Mouse (Mus musculus) G1E (cell line): ENCODE results near the gene Cep170b. TPM values are rescaled to one million over a fixed set of nuclear protein-coding genes. Genes with fewer than 3 reads are reported as not detected.

Experiments used
- ATAC-seq: 2 replicates; pipeline ENCODE4 v1.8.0; 2016; ENCODE audit warnings: mild to moderate bottlenecking; ENCODE audit not compliant: insufficient number of reproducible peaks, poor library complexity, low FRiP score, severe bottlenecking; ENCODE audit errors: extremely low read depth
- DNase-seq: peaks from one replicate; pipeline ENCODE4 v3.0.0; 2012; ENCODE audit warnings: low spot score
- H3K27me3 ChIP-seq: 2 replicates; pipeline ENCODE4 v1.6.1; 2012; ENCODE audit warnings: mild to moderate bottlenecking, low read length, inconsistent platforms; ENCODE audit not compliant: insufficient read depth
- H3K36me3 ChIP-seq: replicated peaks from 2 replicates; pipeline ENCODE3; 2012; ENCODE audit warnings: mild to moderate bottlenecking, inconsistent platforms
- H3K4me1 ChIP-seq: 2 replicates; pipeline ENCODE4 v1.6.1; 2012; ENCODE audit warnings: low read depth, low read length, inconsistent platforms, mixed read lengths; ENCODE audit not compliant: insufficient read depth
- H3K4me3 ChIP-seq: 2 replicates; pipeline ENCODE4 v1.5.1; 2012; ENCODE audit warnings: low read depth, mild to moderate bottlenecking, inconsistent platforms, low read length, moderate library complexity, mixed read lengths
- H3K9me3 ChIP-seq: replicated peaks from 2 replicates; pipeline ENCODE4 v1.6.1; 2012; ENCODE audit warnings: inconsistent platforms
- CTCF ChIP-seq: IDR thresholded peaks from 2 replicates; pipeline ENCODE4 v1.5.1; 2012; ENCODE audit warnings: low read depth, low read length, inconsistent platforms, mixed read lengths
- GATA1 ChIP-seq: IDR thresholded peaks from 2 replicates; pipeline ENCODE4 v1.6.1; 2012; ENCODE audit warnings: borderline replicate concordance, low read length, inconsistent platforms, mixed read lengths
- GATA2 ChIP-seq: IDR thresholded peaks from 2 replicates; pipeline ENCODE4 v1.6.1; 2012; ENCODE audit warnings: low read depth, low read length, inconsistent platforms, borderline replicate concordance
- POLR2AphosphoS5 ChIP-seq: IDR thresholded peaks from 2 replicates; pipeline ENCODE4 v1.6.1; 2012; ENCODE audit warnings: low read depth, low read length, inconsistent platforms; ENCODE audit not compliant: insufficient replicate concordance
- TAL1 ChIP-seq: conservative IDR thresholded peaks from 2 replicates; pipeline ENCODE4 v1.6.1; 2012; ENCODE audit warnings: low read depth, low read length, inconsistent platforms, mixed read lengths
- polyA plus RNA-seq: library from polyadenylated mRNA; stranded (reverse); fragments of >175 nt; gene quantifications from 2 replicates; pipeline ENCODE4 v1.2.3, GENCODE M21; 2012
- total RNA-seq, 2 experiments: library from RNA; stranded (forward) in 1 of 2; stranded (reverse) in 1 of 2; fragments of 200-1000 nt in 1 of 2; fragments of >200 nt in 1 of 2; fragmentation: Nextera tagmentation in 1 of 2; gene quantifications; 2 replicates each; pipeline ENCODE4 v1.2.3; 2014 to 2017

Cep170b gene
- total and polyA plus RNA-seq, 3 experiments = 0.87 TPM; not detected in 2

DNA sequence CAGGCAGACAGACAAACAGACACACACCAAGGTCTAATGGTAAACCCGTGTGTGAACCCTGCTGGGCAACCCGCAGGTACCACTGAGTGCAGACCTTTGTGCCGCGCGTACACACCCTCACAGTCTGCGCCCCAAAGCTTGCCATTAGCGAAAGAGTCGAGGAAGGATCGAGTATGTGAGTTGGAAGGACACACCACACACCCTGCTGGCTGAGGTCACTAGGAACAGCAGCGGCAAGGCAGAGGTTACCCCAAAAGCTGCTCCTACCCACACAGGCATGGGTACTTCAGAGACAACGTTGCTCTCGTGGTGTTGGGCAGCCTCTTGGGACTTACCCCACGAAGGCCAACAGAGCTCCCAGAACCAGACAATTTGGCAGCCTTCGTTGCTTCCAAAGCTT lies 52.1 kb downstream of the Cep170b start:
- H3K9me3 ChIP-seq = no peaks in the 10 kb centered on the region
- H3K4me1 ChIP-seq = no peaks in the 10 kb centered on the region
- no peaks in the 10 kb centered on the region for H3K36me3 ChIP-seq
- peaks cover 8% of the 10 kb centered on the region; the same call in 1 of the 2 replicates for H3K27me3 ChIP-seq
- H3K4me3 ChIP-seq = no peak overlapping the region
- DNase-seq (no peak), ATAC-seq (no peak)
- TF ChIP-seq CTCF = no peak
- TF ChIP-seq POLR2AphosphoS5 = no peak
- no peak for TF ChIP-seq TAL1
- no peak for TF ChIP-seq GATA1
- TF ChIP-seq GATA2 = no peak

DNA sequence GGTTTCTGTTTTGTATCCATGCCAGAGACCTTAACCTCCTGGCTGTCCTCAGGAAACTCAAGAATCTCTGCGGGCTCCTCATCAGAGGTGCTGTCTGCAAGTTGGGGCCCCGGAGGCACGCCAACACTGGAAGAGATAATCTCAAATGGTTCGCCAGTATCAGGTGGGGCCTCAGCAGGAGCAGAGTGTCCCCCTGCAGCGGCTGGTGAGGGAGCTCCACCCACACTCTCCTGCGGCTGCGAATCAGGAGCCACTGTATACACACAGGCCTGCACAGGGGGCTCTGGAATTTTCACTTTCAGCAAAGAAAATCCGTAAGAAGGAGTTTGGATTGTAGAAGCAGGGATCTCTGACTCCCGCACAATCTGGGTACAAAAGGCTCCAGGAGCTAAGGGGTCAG lies 53.1 kb downstream of the Cep170b start:
- H3K36me3 ChIP-seq = no peaks in the 10 kb centered on the region
- TF ChIP-seq GATA1 (no peak), TAL1 (no peak), POLR2AphosphoS5 (no peak), CTCF (no peak), GATA2 (no peak)
- ATAC-seq (no peak), DNase-seq (no peak)
- no peaks in the 10 kb centered on the region for H3K4me1 ChIP-seq
- H3K9me3 ChIP-seq = no peaks in the 10 kb centered on the region
- peaks cover 8% of the 10 kb centered on the region; the same call in 1 of the 2 replicates for H3K27me3 ChIP-seq
- H3K4me3 ChIP-seq = no peak overlapping the region

DNA sequence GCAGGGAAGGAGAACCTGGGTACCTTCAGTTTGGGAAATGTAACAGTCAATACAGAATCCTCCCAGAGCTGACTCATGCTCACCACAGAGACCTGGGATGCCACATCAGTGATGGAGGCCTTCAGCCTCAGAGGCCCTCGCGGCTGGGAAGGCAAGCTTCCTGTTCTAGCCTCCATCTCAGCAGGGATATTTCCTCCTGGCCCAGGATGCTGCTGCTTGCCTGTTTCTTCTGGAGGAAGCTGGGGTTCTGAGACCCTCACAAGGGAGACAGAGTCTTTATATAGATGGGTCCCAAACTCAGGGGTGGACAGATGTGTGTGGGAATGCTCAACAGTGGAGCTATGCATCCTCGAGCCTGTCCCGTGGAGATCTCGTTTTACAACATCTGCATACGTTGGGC lies 53.8 kb downstream of the Cep170b start:
- no peaks in the 10 kb centered on the region for H3K36me3 ChIP-seq
- no peak overlapping the region for H3K4me3 ChIP-seq
- ATAC-seq = no peak
- no peak for DNase-seq
- H3K27me3 ChIP-seq = peaks cover 8% of the 10 kb centered on the region; the same call in 1 of the 2 replicates
- H3K4me1 ChIP-seq = no peaks in the 10 kb centered on the region
- H3K9me3 ChIP-seq = peaks cover 2% of the 10 kb centered on the region
- no peak for TF ChIP-seq GATA2
- TF ChIP-seq TAL1 = no peak
- no peak for TF ChIP-seq CTCF
- no peak for TF ChIP-seq GATA1
- no peak for TF ChIP-seq POLR2AphosphoS5

DNA sequence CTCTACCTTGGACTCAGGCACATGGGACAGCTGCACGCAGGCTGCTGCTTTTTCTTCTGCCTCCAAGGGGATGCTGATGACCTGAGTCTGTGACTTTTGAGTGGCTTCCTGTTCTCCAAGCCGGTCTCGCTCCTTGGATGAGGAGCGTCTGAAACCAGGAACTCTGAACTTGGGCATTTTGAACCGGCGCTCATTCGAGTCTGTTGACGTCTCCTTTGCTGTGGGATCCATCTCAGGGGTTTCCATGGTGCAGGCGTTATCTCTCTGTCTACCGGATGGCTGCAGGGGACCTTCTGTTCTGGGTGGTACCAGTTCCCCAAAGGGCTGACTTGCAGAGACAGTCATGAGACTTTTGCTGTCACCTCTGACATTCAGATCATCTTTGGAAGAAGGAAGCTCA lies 54.2 kb downstream of the Cep170b start:
- no peak for TF ChIP-seq GATA2
- no peak for TF ChIP-seq TAL1
- no peak for TF ChIP-seq CTCF
- no peak for TF ChIP-seq GATA1
- TF ChIP-seq POLR2AphosphoS5 = no peak
- ATAC-seq (no peak), DNase-seq (no peak)
- H3K9me3 ChIP-seq = peaks cover 3% of the 10 kb centered on the region
- no peaks in the 10 kb centered on the region for H3K4me1 ChIP-seq
- no peaks in the 10 kb centered on the region for H3K36me3 ChIP-seq
- no peak overlapping the region for H3K4me3 ChIP-seq
- H3K27me3 ChIP-seq = peaks cover 8% of the 10 kb centered on the region; the same call in 1 of the 2 replicates

DNA sequence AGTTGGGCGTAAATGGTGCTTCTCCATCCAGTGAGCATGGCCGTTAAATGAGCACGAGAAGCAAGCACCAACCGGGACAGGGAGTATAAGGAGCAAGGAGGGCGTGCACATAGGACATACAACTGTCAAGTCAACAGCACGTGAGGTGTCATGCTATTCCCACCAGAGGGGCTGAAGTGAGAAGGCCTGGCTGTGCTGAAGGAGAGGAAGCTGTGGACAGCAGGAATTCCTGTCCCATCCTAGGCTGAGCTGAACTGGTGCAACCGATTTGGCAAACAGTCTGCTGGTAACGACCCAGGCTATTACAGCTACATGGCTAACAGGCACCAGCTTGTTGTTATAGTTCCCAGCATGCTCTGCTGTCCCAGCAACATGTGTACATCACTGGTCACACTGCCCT lies 70.8 kb downstream of the Cep170b start:
- DNase-seq = no peak
- ATAC-seq = no peak
- Histone ChIP-seq H3K27me3 (peaks cover 18% of the 10 kb centered on the region; the same call in 1 of the 2 replicates), H3K4me3 (no peak overlapping the region), H3K9me3 (no peaks in the 10 kb centered on the region), H3K4me1 (peaks cover 21% of the 10 kb centered on the region), H3K36me3 (no peaks in the 10 kb centered on the region)
- TF ChIP-seq GATA2 (no peak), CTCF (no peak), TAL1 (no peak), GATA1 (no peak), POLR2AphosphoS5 (no peak)

DNA sequence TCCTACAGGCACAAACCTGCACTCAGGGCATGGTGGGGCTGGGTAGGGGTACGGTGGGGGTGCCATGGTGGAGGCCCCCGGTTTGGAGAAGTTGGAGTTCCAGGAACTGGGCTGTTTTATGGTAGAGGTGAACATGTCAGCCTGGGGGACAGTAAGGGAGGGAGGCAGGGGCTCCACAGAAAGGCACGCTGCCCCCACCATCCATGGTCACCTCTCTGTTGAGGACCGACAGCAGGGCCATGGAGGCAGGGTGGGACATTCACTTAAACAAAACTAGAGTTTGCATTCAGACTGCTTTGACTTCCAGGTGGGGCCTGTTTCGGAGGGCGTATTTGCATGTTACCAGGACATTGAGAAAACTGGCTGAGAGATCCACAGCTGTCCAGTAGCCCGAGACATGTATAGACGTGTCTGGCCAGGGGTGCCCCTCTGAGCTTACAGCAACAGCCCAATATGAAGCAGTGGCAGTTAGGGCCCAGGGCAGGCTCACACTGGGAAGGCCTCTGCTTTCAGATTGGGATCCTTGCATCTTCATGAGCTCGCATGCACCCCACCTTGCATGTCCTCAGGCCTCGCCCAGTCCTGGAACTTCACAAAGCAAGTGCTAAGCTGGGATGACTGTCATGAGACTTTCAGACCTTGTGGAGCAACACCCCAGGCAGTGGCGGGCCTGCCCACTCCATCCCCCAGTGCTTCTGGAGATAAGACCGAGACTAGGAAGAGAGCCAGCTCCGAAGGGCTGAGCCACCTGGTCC lies 73.5 kb downstream of the Cep170b start:
- Histone ChIP-seq H3K4me3 (no peak overlapping the region), H3K36me3 (no peaks in the 10 kb centered on the region), H3K27me3 (peaks cover 38% of the 10 kb centered on the region), H3K4me1 (peaks cover 34% of the 10 kb centered on the region), H3K9me3 (no peaks in the 10 kb centered on the region)
- DNase-seq = peak; percentile 43
- TF ChIP-seq GATA2 (no peak), CTCF (no peak), TAL1 (no peak), POLR2AphosphoS5 (no peak), GATA1 (no peak)
- ATAC-seq = peak; percentile 19; the same call in 1 of the 2 replicates
